Mouse (Mus musculus): Measurements from ENCODE around the gene Rhob. TPM values are rescaled to one million over a fixed set of nuclear protein-coding genes. Genes with fewer than 3 reads are reported as not detected.
"Not testable (repeated sequence)": the region's sequence is repeated elsewhere in the genome, so short reads cannot be mapped to it uniquely, and the experiment has no call there.

Rhob gene
- total RNA-seq, 2 experiments from 2014 or later = 5.5 to 23.5 TPM

DNA sequence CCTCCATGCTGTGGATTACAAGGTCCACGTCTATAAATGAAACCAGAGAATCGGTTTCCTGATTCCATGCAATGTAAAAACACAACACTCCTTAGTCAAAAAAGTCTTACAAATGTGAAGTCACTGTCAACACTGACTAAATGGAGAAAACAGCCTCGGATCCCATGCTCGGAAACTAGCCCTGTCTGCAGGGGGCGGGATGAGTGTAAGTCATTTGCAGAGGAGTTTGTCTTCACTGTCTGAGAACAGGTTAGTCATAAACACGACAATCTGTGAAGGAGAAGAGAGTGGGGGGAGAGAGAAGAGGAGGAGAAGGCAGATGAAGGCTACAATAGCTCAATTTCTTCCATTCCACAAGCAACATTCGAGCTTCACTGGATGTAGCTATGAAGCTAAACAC is 14.6 kb downstream of the Rhob start:
- no peak for ATAC-seq (replicated peaks; ENCODE audit: low FRiP score, poor library complexity, severe bottlenecking)

DNA sequence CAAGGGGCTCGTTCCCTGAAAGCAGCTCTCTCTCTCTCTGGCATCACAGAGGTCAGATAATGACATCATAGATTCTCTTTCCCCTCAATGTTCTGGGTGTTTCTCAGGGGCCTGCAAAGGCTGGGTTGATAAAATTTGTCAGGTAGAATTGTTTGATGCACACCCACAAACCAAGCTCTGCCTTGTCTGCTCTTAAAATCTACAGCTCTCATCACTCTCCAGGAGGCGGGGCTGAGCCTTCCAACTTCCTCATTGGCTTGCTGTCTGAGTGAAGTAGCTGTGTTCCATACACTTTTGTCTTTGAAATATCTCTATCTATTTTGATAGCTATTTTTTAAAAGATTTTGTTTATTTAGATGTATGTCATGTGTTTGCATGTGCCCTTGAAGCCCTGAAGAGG is 17.6 kb downstream of the Rhob start:
- ATAC-seq (replicated peaks; ENCODE audit: low FRiP score, poor library complexity, severe bottlenecking) = no peak

DNA sequence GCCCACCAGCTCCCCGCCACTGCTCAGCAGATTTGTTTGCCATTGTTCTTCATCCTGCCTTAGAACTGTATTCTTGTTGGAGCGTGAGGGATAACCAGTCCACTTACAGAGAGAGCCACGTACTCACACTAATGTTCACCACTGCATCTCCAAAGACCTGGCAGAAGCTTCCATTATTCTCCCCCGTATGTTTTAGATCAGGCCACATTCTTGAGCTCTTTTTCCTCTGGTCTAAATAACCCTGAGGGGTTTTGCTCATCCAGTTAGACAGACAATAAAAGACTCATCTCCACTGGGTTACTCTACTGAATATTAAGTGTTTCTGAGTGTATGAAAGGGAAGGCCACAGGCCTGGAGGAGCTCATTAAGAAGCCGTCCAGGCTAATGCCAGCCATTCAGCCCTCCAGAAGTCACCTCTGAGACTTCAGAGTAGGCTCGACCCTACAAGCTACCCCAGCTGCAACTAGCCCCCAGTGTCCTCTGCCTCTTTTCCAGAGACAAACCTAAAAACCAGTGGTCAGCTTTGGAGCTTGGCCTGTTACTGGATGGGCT is 24.9 kb downstream of the Rhob start:
- no peak for ATAC-seq (replicated peaks; ENCODE audit: low FRiP score, poor library complexity, severe bottlenecking)

DNA sequence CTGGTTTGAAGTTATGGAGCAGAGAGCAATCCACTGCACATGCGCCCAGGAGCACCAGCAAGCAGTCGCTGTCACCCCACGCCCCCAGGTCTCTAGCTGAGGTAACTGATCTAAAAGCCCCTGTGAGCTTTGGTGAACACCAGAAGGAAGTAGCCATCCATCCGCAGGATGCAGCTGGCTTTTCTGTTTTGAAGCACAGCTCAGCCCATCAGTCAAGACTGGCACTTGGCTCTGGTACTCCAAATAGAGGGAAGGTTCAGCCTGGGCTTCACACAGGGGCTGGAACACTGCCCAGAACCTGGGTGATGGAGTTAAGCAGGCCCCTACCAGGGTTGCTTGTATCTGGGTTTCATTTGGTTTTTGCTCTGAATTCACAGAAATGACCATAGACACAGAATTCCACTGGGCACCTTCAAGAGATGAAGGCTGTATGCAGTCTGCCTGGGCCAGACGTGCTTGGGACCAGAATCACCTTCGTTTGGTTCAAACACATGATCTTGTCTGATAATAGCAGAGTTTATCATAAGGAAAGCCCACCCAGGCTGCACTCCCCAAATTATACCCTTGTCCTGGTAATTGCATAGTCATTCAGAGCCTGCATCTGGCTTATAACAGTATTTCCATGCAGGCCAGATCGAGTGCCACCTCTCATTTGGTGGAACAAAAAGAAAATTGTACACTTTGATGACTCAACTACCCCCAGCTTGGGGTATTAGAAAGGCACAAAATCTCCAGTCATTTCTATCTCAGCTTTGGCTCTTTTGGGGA is 27.0 kb downstream of the Rhob start:
- ATAC-seq (replicated peaks; ENCODE audit: low FRiP score, poor library complexity, severe bottlenecking) = no peak

DNA sequence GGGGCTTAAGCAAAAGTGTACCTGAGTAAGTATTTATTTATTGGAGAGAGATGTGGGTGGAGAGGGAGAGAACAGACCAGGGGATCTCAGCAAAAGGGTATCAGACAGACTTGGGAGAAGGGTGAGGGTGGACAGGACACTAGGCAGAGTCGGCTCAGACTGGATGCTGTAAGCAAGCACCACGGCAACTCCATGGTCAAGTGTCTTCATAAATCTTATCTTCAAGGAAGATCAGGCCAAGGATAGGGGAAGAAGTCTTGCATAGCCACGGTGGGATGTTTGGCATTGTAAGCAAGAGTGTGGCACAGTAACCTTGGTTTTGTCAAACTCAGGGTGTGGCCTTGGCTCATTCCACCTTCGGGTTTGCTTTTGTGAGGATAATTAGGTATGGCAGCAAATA is 27.8 kb downstream of the Rhob start:
- ATAC-seq (replicated peaks; ENCODE audit: low FRiP score, poor library complexity, severe bottlenecking) = no peak

DNA sequence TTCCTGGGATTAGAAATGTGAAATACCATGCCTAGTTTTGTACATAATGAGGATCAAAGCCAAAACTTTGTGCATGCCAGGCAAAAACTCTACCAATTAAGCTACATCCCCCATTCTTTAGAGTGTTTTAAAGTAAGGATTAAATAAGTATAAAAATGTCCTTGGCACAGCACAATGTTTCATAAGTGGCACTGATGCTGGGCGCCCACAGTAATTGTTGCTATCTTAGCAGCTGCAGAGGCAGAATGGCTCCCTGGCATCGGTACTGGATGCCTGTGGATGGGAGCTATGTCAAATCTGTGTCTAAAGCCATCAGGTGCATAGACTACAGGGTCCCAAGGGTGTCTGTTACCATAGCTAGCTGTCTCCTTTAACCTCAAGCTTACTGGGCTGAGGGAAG is 28.8 kb downstream of the Rhob start:
- ATAC-seq (replicated peaks; ENCODE audit: low FRiP score, poor library complexity, severe bottlenecking) = no peak

DNA sequence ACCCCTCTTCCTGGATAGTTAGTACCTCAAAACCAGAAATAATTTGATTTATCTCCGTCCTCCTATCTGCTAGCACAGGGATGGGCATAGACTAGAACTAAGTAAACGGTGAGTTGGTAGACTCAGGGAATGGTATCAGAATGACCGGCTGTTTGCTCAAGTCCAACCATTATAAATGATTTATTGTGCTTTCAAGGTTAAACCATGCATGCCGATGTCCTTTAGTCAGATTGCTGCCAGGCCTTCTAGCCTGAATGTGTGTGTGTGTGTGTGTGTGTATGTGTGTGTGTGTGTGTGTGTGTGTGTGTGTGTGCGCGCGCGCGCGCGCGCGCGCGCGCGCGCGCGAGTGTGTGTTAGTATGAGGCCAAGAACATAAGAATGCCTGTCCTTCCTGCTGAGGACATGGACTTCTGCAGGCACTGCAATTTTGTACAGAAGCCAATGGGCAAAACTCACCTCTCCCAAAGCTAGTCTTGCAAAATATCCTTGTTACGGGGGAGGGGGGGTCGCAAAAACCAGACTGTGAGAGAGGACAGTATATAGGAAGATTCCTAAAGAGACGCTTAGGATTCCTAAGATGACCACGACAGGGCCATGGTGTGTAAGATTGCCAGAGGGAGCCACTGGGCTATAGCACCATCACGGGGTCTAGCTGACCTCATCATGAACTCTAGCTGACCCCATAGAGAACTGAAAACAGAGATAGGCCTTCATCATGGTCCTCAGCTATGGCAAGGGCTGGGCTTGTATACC is 29.9 kb downstream of the Rhob start:
- ATAC-seq (replicated peaks; ENCODE audit: low FRiP score, poor library complexity, severe bottlenecking) = no peak

DNA sequence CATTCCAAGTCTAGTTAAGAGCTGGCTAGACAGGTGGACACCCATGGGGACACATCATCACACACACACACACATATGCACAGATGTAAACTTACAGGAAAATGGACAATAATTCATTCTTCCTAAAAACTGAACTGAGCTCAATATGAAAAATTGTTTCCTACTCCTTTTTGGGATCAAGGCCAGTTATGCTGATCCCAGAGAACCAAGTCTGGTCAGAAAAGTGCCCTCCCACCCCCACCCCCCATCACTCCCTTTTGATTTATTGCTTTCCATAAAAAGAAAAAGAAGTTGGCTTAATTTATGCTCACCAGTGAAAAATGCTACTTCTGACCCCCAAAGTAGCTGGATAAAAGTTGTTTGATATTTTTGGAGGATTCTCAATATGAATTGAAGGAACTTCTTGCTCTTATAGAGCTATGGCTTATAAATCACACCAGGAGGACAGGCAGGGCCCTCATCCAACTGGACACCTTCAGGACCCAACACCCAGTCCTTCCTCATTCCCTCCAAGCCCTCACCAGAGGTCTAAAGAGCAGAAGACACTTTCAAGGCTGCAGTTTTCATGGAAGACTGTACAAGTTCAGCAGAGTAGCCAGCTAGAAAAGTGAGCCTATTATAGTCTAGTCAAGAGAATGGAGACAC is 31.5 kb downstream of the Rhob start:
- ATAC-seq (replicated peaks; ENCODE audit: low FRiP score, poor library complexity, severe bottlenecking) = no peak

DNA sequence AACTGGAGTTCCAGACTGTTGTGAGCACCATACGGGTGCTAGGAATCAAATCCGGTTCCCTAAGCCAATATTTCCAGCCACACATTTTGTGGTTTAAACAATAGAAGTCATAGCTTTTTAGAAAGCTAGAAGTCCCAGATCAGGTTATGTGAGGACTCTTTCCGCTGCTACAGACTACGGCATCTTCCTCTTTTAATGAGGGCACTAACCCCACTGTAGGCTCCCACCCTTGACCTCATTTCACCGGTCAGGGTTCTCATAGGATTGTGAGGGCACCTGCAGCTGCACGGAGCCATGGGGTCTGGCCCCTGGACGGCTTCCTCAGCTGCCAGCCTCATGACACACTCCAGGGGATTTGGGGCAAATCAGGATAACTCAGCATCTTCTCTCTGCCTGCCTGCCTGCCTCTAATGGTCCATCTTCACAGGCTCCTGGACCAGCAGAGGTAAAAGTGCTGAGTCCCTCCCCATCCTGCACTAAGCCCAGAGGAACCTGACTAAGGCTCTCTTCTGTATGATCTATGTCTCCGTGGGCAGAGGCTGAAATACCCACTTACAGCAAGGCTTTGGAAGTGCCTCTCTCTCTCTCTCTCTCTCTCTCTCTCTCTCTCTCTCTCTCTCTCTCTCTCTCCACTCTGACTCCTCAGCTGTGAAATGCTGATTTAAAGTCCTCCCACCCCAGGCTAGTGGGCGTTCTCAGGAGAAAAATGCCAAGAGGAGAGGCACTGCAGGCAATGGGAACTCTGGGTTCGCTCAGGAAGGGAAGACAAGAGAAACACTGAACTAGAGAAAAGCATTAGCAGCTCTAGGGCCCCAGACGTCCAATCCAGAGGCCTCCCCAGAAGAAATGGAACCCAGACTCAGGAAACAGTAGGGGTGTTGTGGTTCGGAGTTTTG is 32.5 kb downstream of the Rhob start:
- no peak for ATAC-seq (replicated peaks; ENCODE audit: low FRiP score, poor library complexity, severe bottlenecking)

DNA sequence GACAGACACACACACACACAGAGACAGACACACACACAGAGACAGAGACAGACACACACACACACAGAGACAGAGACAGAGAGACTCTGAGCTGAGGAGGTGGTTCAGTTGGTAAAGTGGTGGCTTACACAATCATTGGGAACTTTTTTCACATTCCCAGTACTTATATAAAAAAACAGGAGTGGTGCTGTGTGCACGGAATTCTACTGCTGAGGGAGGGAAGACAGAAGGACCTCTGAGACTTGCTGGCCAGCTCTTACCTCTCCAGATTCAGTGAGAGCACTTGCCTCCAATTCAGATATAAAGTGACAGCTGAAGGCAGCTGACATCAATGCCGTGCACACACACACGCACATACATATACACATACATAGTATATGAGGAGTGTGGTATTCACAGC is 34.1 kb downstream of the Rhob start:
- no peak for ATAC-seq (replicated peaks; ENCODE audit: low FRiP score, poor library complexity, severe bottlenecking)

DNA sequence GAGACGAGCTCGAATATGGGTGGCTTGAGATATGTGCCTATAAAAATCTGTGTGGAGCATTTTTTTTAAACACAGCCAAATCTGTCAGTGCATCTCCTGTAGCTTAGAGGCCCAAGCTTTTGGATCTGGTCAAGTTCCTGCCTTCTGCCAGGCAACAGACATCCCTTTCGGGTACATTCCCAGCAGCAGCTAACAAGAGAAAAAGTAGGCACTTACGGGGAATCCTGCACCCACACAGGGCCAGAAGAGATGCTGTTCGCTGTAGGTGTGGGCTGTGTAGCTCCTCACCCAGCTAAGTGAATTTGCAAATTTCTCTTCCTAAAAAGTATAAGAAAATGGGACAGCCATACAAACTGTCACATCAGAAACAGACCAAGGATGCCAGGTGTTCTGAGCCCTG is 34.8 kb downstream of the Rhob start:
- no peak for ATAC-seq (replicated peaks; ENCODE audit: low FRiP score, poor library complexity, severe bottlenecking)

DNA sequence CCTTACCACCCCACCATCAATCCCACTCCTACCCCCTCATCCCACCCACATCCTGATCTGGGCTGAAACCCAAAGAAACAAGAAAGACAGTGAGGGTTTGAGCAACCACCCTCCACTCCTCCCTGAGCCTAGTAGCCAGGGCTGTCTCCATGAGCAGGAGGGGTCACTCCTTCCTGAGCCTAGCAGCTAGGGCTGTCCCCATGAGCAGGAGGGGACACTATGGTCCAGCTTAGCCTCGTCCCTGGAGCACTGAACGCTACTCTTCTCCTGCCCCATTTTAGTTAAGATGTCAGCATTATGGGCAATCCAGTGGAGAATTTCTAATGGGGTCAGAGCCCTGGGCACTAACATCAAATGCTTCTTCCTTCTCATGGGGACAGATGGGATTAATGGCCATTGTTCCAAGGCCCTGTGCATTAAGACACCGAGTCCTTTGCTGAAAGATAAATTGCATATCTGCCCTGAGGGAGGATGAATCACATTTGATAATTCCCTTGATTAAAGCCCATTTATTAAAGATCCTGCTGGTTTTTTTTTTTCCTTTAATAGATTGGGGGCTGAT is 36.1 kb downstream of the Rhob start:
- no peak for ATAC-seq (replicated peaks; ENCODE audit: low FRiP score, poor library complexity, severe bottlenecking)

DNA sequence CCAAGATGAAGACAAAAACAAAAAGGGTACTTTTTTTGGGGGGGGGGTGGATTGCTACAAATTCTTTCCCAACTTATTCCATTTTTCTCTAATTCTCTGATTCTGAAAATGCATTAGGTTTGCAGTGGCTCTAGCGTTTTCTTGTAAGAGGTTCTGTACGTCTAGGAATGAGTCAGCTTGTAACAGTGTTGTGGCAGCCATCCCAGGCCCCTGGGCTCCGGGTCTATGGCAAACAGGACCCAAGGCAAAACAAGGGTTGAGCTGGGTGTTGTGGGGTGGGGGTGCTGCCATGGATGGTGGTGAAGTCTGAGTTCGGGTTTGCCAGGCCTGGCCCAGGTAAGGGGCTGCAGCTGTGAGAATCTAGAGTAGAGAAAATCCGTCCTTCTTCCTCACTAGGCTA is 37.3 kb downstream of the Rhob start:
- no peak for ATAC-seq (replicated peaks; ENCODE audit: low FRiP score, poor library complexity, severe bottlenecking)

DNA sequence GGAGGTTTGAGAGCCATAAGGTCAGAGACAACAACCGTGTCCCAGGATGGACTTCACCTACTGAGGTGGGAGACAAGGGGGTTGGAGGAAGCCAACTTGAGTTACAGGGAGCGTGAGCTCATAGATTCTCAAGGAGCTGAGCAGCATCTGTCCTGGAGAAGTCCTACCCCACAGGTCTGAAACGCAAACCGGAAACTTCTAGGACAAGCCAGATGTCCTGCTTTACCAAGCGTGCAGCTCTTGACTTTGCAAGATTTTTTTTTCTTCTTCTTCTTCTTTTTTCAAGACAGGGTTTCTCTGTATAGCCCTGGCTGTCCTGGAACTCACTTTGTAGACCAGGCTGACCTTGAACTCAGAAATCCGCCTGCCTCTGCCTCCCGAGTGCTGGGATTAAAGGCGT is 38.2 kb downstream of the Rhob start:
- not testable (repeated sequence) for ATAC-seq (replicated peaks; ENCODE audit: low FRiP score, poor library complexity, severe bottlenecking)

DNA sequence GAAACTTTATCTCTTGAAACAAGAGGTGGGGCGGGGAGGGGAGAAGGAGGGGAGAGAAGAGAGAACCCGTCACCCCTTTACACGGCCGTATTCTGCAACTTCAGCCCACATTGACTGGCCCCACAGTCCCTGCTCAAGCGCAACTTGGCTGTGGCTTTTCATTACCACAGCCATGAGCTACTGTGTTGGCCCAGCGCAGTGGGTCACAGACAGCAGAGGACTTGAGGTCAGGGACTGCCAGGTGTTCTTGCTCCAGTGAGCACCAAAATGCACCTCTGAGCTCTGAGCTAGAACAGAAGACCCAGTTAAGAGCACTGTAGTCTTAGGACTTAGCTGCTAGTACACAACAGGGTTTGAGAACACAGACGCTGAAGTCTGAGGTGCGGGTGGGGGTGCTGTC is 41.4 kb downstream of the Rhob start:
- no peak for ATAC-seq (replicated peaks; ENCODE audit: low FRiP score, poor library complexity, severe bottlenecking)

DNA sequence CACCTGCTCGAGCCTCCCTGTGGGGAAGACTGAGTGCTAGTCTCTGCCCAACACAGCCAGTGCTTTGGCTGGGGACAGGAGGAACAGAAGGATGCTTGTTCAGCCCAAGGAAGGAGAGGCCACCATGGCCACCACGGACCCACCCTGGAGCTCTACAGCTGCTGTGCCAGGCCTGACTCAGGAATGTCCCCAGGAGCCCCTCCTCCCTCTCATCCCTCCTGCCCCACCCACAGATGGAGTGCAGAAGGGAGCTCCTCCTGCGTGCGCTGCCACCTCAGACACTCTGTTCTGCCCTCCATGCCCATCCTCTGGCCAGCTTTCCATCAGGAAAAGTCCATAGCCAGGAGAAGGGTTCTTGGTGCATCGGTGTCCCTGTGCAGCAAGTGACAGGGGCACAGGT is 42.8 kb downstream of the Rhob start:
- ATAC-seq (replicated peaks; ENCODE audit: low FRiP score, poor library complexity, severe bottlenecking) = no peak

DNA sequence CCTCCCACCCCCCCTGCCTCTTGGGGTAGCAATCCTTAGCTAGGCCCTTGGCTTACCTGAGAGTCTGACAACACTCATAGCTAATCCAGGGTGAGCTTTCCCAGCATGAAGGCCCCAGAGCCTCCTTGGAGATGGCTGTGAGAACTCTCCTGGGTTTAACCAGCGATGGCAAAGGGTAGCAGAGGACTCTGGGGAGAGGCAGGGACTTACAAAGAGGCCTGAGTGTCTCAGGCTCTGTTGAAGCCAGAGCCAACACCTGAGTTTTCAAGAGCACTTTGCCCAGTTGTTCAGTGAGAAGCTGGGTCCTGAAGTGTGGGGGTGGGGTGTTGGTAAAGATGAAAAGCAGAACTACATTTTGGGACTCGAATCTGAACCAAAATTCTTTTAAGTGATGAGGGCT is 44.8 kb downstream of the Rhob start:
- ATAC-seq (replicated peaks; ENCODE audit: low FRiP score, poor library complexity, severe bottlenecking) = no peak

DNA sequence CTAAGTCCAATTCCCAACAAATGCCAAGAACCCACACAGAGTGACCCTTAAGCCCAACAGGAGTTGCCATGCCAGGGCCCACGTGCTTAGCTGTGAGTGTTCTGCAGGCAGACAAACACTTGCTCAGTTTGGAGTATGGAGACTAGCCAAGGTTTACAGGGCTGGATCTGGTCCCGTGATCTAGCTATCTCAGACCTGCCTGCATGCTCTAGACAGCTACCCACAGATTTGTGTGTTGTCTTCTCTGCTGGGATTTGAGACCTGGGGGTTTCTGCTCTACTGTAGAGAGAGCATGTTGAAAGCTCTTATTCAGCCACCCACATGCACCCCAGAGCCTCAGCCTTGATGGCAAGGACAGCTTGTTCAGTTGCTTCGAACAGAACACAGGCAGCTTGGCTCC is 45.3 kb downstream of the Rhob start:
- ATAC-seq (replicated peaks; ENCODE audit: low FRiP score, poor library complexity, severe bottlenecking) = no peak

DNA sequence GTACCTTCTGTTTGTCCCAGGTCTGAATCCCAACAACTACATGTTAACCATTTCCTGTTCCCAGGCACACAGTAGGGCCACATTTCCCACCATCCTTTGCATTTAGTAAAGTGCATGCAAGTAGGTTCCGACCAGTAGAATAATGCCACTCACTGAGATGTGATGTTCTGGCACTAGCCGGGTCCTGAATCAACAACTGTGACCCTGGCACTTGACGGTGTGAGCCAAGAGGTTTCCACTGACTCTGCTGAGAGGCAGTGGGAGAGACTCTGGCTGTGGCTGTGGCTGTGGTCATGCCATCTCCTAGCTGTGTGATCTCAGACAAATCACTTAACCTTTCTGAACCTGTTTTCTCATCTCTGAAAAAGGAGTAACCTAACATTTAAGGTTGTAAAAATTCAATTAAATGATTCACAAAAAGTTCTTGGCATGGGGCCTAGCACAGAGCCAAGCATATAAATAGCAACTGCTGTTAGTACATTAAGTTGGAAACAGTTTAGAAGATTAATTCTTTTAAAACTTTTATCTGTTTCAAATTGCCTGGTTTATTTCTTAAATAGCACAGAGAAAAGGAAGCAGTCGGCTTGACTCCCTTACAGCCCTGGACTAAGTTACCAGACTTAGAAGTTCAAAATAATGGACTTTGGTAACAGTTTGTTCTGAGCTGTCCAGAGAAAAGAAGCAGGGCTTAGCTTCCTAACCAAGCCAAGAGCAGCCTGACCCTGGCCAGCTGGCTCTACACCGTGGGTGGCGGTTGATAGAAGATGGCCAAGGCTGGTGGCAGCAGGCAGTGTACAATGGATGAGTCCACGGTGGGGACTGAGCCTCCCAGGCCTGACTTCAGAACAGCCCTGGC is 46.8 kb downstream of the Rhob start:
- no peak for ATAC-seq (replicated peaks; ENCODE audit: low FRiP score, poor library complexity, severe bottlenecking)

Measured in erythroid progenitor cell, adult 5-6 weeks (primary cell).